Mouse (Mus musculus): Measurements from ENCODE around the gene Ubald2.

GRCm38 (mm10) chr11:116434287-116434966 is 533 bp downstream of the Ubald2 start:
- TF ChIP-seq CTCF (IDR thresholded peaks at IDR 0.05; ENCODE audit: low read depth) (no peak), EP300 (IDR thresholded peaks at IDR 0.05; ENCODE audit: low read depth) (no peak)
